Mouse (Mus musculus): Measurements from ENCODE around the gene Psors1c2. TPM values are rescaled to one million over a fixed set of nuclear protein-coding genes. Genes with fewer than 3 reads are reported as not detected.

Psors1c2 gene
- polyA plus RNA-seq, 1 experiment from 2014 or later, result 0.85 TPM

Other genes starting within 250 kb of the Psors1c2 start
- gene H2-Q1, start 212.8 kb upstream of the Psors1c2 start, polyA plus RNA-seq (2014; fragmentation: Nextera tagmentation; extraction: Ambion mirVana), result not detected in 2 replicates
- 1.3 TPM in 1 of 2 replicates, not detected in the other for gene H2-Q2, start 191.0 kb upstream of the Psors1c2 start, polyA plus RNA-seq (2014; fragmentation: Nextera tagmentation; extraction: Ambion mirVana)
- gene H2-Q4, start 153.6 kb upstream of the Psors1c2 start, polyA plus RNA-seq (2014; fragmentation: Nextera tagmentation; extraction: Ambion mirVana), result 1.6 and 2.3 TPM in 2 replicates
- gene H2-Q6, start 108.4 kb upstream of the Psors1c2 start, polyA plus RNA-seq (2014; fragmentation: Nextera tagmentation; extraction: Ambion mirVana), result 0.99 and 1.4 TPM in 2 replicates
- gene H2-Q7, start 94.0 kb upstream of the Psors1c2 start, polyA plus RNA-seq (2014; fragmentation: Nextera tagmentation; extraction: Ambion mirVana), result 11.2 and 12.5 TPM in 2 replicates
- 0.28 and 0.81 TPM in 2 replicates for gene H2-Q10, start 63.1 kb upstream of the Psors1c2 start, polyA plus RNA-seq (2014; fragmentation: Nextera tagmentation; extraction: Ambion mirVana)
- gene Pou5f1, start 27.2 kb upstream of the Psors1c2 start, polyA plus RNA-seq (2014; fragmentation: Nextera tagmentation; extraction: Ambion mirVana), result not detected in 2 replicates
- 46.8 and 54.8 TPM in 2 replicates for gene Tcf19, start 16.4 kb upstream of the Psors1c2 start, polyA plus RNA-seq (2014; fragmentation: Nextera tagmentation; extraction: Ambion mirVana)
- gene Cchcr1, start 16.1 kb upstream of the Psors1c2 start, polyA plus RNA-seq (2014; fragmentation: Nextera tagmentation; extraction: Ambion mirVana), result 9.4 and 10.3 TPM in 2 replicates
- 0.13 TPM in 1 of 2 replicates, not detected in the other for gene Cdsn, start 18.9 kb downstream of the Psors1c2 start, polyA plus RNA-seq (2014; fragmentation: Nextera tagmentation; extraction: Ambion mirVana)
- gene 2300002M23Rik, start 34.2 kb downstream of the Psors1c2 start, polyA plus RNA-seq (2014; fragmentation: Nextera tagmentation; extraction: Ambion mirVana), result not detected in 2 replicates
- gene Sfta2, start 68.3 kb downstream of the Psors1c2 start, polyA plus RNA-seq (2014; fragmentation: Nextera tagmentation; extraction: Ambion mirVana), result not detected in 2 replicates
- not detected in 2 replicates for gene Gm9573, start 93.4 kb downstream of the Psors1c2 start, polyA plus RNA-seq (2014; fragmentation: Nextera tagmentation; extraction: Ambion mirVana)
- gene Mucl3, start 110.5 kb downstream of the Psors1c2 start, polyA plus RNA-seq (2014; fragmentation: Nextera tagmentation; extraction: Ambion mirVana), result 0.09 TPM in 1 of 2 replicates, not detected in the other
- gene Vars2, start 134.4 kb downstream of the Psors1c2 start, polyA plus RNA-seq (2014; fragmentation: Nextera tagmentation; extraction: Ambion mirVana), result 13.1 and 15.0 TPM in 2 replicates
- gene Gtf2h4, start 140.5 kb downstream of the Psors1c2 start, polyA plus RNA-seq (2014; fragmentation: Nextera tagmentation; extraction: Ambion mirVana), result 42.9 and 46.1 TPM in 2 replicates
- gene Ddr1, start 171.4 kb downstream of the Psors1c2 start, polyA plus RNA-seq (2014; fragmentation: Nextera tagmentation; extraction: Ambion mirVana), result 95.8 and 98.1 TPM in 2 replicates